Comparison of ENCODE assay signal across 8 mouse cellular contexts in genomic region chr12:59060993-59061595, GRCm38 (mm10). TPM values are rescaled to one million over a fixed set of nuclear protein-coding genes. Genes with fewer than 3 reads are reported as not detected.
DNase-seq lines count a peak whose midpoint lies in the region; ATAC-seq and TF ChIP-seq lines count a peak whose summit lies in the region.

TSS of gene Trappc6b (minus strand) at chr12:59061472.

- H3K9ac ChIP-seq in kidney, embryonic 14.5 days (ENCODE audit: low read depth, low read length) = peak within 1 kb of the TSS; percentile 89
- H3K9ac ChIP-seq in limb, embryonic 15.5 days = peak within 1 kb of the TSS; percentile 84
- peak within 1 kb of the TSS; percentile 89 for H3K9ac ChIP-seq in midbrain, postnatal 0 days (replicated peaks; ENCODE audit: low read length, poor library complexity, severe bottlenecking)

- no peaks in the 10 kb centered on the region for H3K27me3 ChIP-seq in C2C12 (ENCODE audit: control insufficient read depth, insufficient read depth, insufficient read length)
- no peaks in the 10 kb centered on the region for H3K27me3 ChIP-seq in kidney, embryonic 14.5 days (ENCODE audit: control insufficient read depth, insufficient read depth, low read length)
- no peaks in the 10 kb centered on the region for H3K27me3 ChIP-seq in limb, embryonic 15.5 days
- no peaks in the 10 kb centered on the region for H3K27me3 ChIP-seq in midbrain, postnatal 0 days (ENCODE audit: insufficient read depth, low read length)

- peak within 1 kb of the TSS; percentile 63 for H3ac ChIP-seq in C2C12 (ENCODE audit: control insufficient read depth, insufficient read length, low read depth)

- H3K4me3 ChIP-seq in C2C12 (ENCODE audit: insufficient read depth, poor library complexity, severe bottlenecking) = peak within 1 kb of the TSS; percentile 84
- H3K4me3 ChIP-seq in embryonic fibroblast, embryonic 13.5 days (ENCODE audit: insufficient read depth, low read length) = peak within 1 kb of the TSS; percentile 81
- peak within 1 kb of the TSS; percentile 83 for H3K4me3 ChIP-seq in kidney, embryonic 14.5 days (ENCODE audit: low read length)
- peak within 1 kb of the TSS; percentile 79 for H3K4me3 ChIP-seq in limb, embryonic 15.5 days
- peak within 1 kb of the TSS; percentile 70 for H3K4me3 ChIP-seq in midbrain, postnatal 0 days (ENCODE audit: low read depth, low read length)

- TF ChIP-seq POLR2A in embryonic fibroblast, embryonic 13.5 days (IDR thresholded peaks at IDR 0.05; ENCODE audit: low read depth, low read length) = peak; percentile 70

- peak; percentile 90 for DNase-seq in brain, adult 2 months (ENCODE audit: low read depth, low spot score)
- DNase-seq in heart, adult 9 months (ENCODE audit: low spot score in 2 of 2) = peak; percentile 84 to 85
- DNase-seq in midbrain, postnatal 0 days (ENCODE audit: low spot score) = peak; percentile 91
- peak; percentile 73 to 80 for DNase-seq in spleen, postnatal 10 days (ENCODE audit: low spot score in 2 of 2)

- no peaks in the 10 kb centered on the region for H3K9me3 ChIP-seq in kidney, embryonic 14.5 days (ENCODE audit: control insufficient read depth, low read length)
- H3K9me3 ChIP-seq in limb, embryonic 15.5 days = no peaks in the 10 kb centered on the region
- H3K9me3 ChIP-seq in midbrain, postnatal 0 days (ENCODE audit: low read length) = no peaks in the 10 kb centered on the region

- peak; percentile 98 for ATAC-seq in kidney, embryonic 14.5 days (ENCODE audit: low FRiP score, low TSS enrichment)
- peak; percentile 91 for ATAC-seq in limb, embryonic 15.5 days (ENCODE audit: insufficient number of reproducible peaks, low FRiP score, low TSS enrichment, low read depth)
- peak; percentile 97 for ATAC-seq in midbrain, postnatal 0 days (ENCODE audit: low FRiP score)

- H3K4me1 ChIP-seq in embryonic fibroblast, embryonic 13.5 days (ENCODE audit: control insufficient read depth, insufficient read depth, low read length) = peaks cover 4% of the 10 kb centered on the region
- H3K4me1 ChIP-seq in kidney, embryonic 14.5 days (ENCODE audit: control insufficient read depth, insufficient read depth, low read length) = peaks cover 13% of the 10 kb centered on the region; the same call in 1 of the 2 replicates
- H3K4me1 ChIP-seq in limb, embryonic 15.5 days = peaks cover 10% of the 10 kb centered on the region
- peaks cover 11% of the 10 kb centered on the region; the same call in 1 of the 2 replicates for H3K4me1 ChIP-seq in midbrain, postnatal 0 days (ENCODE audit: insufficient read depth, low read length)

- under 1% methylated on average over 49 of the region's 49 CpGs for WGBS in kidney, embryonic 14.5 days
- WGBS in limb, embryonic 15.5 days = under 1% methylated on average over 48 of the region's 49 CpGs
- under 1% methylated on average over 45 of the region's 49 CpGs for WGBS in midbrain, postnatal 0 days

- H3K4me2 ChIP-seq in kidney, embryonic 14.5 days (replicated peaks; ENCODE audit: low read depth, low read length) = peak within 1 kb of the TSS; percentile 66
- peak within 1 kb of the TSS; percentile 57 for H3K4me2 ChIP-seq in limb, embryonic 15.5 days
- H3K4me2 ChIP-seq in midbrain, postnatal 0 days (ENCODE audit: low read depth, low read length, poor library complexity, severe bottlenecking) = peak within 1 kb of the TSS; percentile 75

- H3K27ac ChIP-seq in embryonic fibroblast, embryonic 13.5 days (ENCODE audit: insufficient read depth, low read length) = peak within 1 kb of the TSS; percentile 75
- peak within 1 kb of the TSS; percentile 85 for H3K27ac ChIP-seq in kidney, embryonic 14.5 days (ENCODE audit: low read depth, low read length)
- peak within 1 kb of the TSS; percentile 93 for H3K27ac ChIP-seq in limb, embryonic 15.5 days
- peak within 1 kb of the TSS; percentile 96 for H3K27ac ChIP-seq in midbrain, postnatal 0 days (ENCODE audit: low read depth, low read length)

- H3K36me3 ChIP-seq in C2C12 (ENCODE audit: control insufficient read depth, insufficient read depth) = peaks cover 24% of the 10 kb centered on the region
- peaks cover 5% of the 10 kb centered on the region; the same call in 1 of the 2 replicates for H3K36me3 ChIP-seq in kidney, embryonic 14.5 days (ENCODE audit: control insufficient read depth, insufficient read depth, low read length)
- peaks cover 23% of the 10 kb centered on the region for H3K36me3 ChIP-seq in limb, embryonic 15.5 days
- 0 out of 2 replicates have a peak, but pooled peaks cover 2% of the 10 kb centered on the region for H3K36me3 ChIP-seq in midbrain, postnatal 0 days (ENCODE audit: insufficient read depth, low read length)

- peaks cover 53% of the 10 kb centered on the region for H3K79me2 ChIP-seq in C2C12 (ENCODE audit: control insufficient read depth, insufficient read depth)

- H3K79me3 ChIP-seq in C2C12 (ENCODE audit: low read depth) = peaks cover 46% of the 10 kb centered on the region

- TF ChIP-seq CTCF in C2C12 (IDR thresholded peaks at IDR 0.05; ENCODE audit: control insufficient read depth, insufficient read depth, insufficient read length) = no peak
- TF ChIP-seq CTCF in embryonic fibroblast, embryonic 13.5 days (IDR thresholded peaks at IDR 0.05; ENCODE audit: borderline replicate concordance, insufficient read depth, low read length) = peak; percentile 5; the same call in 1 of the 2 replicates
- TF ChIP-seq CTCF in midbrain, postnatal 0 days (IDR thresholded peaks at IDR 0.05) = peak; percentile 53

TF ChIP-seq in C2C12, 6 proteins besides CTCF, POLR2A, EP300 and RAD21:
- TF ChIP-seq MAX (IDR thresholded peaks at IDR 0.05) (no peak), MYOD1 (IDR thresholded peaks at IDR 0.05; ENCODE audit: control insufficient read depth, insufficient read length, low read depth) (no peak)
TF ChIP-seq in C2C12: peak in this region for 0.

RNA-seq across cellular contexts. Expression of gene Trappc6b, which starts in this region (rescaled TPM):
- 38.7 TPM for polyA plus RNA-seq in C2C12 (2012; fragmentation: generic; extraction: Trizol)
- polyA plus RNA-seq in embryonic fibroblast, embryonic 13.5 days (2011; ENCODE audit: insufficient read length, low read depth, missing spikeins) = 98.2 and 106 TPM in 2 replicates
- 64.7 and 76.5 TPM in 2 replicates for polyA plus RNA-seq in kidney, embryonic 14.5 days (2014; fragmentation: Nextera tagmentation; extraction: Ambion mirVana)
- 83.1 and 84.9 TPM in 2 replicates for polyA plus RNA-seq in limb, embryonic 15.5 days (2015; fragmentation: Nextera tagmentation; extraction: Ambion mirVana)
- 72.7 and 130 TPM in 2 replicates for total RNA-seq in midbrain, postnatal 0 days (2014; rRNA removed)
- 177 and 181 TPM in 2 replicates for polyA plus RNA-seq in midbrain, postnatal 0 days (2015; fragmentation: Nextera tagmentation; extraction: Ambion mirVana)

Comparison
In these comparisons a context has a peak if more than half of its experiments do, and no peak if none do; other contexts are left out.
1. Peak in every context shown above with its lines: DNase-seq, ATAC-seq, H3K4me3 ChIP-seq and H3K27ac ChIP-seq.